Mouse (Mus musculus) left cerebral cortex, postnatal 36 days (tissue): Measurements from ENCODE around the gene Actc1. TPM values are rescaled to one million over a fixed set of nuclear protein-coding genes. Genes with fewer than 3 reads are reported as not detected.

Experiments used
- DNase-seq, 2 experiments: peaks; one replicate each; pipeline ENCODE4 v3.0.0; 2021 to 2022; ENCODE audit warnings: low spot score in 2 of 2, mixed read lengths in 1 of 2
- intact Hi-C: fragments of 180-260 bp; cut with DNase I; formaldehyde crosslinking; loops from one replicate; pipeline ENCODE4 v1.15.1; 2025
- total RNA-seq, 2 experiments: library from RNA; stranded (reverse); gene quantifications; 2 replicates each; pipeline ENCODE4 v1.2.3; 2021

Actc1 gene
- not detected for total RNA-seq

DNA sequence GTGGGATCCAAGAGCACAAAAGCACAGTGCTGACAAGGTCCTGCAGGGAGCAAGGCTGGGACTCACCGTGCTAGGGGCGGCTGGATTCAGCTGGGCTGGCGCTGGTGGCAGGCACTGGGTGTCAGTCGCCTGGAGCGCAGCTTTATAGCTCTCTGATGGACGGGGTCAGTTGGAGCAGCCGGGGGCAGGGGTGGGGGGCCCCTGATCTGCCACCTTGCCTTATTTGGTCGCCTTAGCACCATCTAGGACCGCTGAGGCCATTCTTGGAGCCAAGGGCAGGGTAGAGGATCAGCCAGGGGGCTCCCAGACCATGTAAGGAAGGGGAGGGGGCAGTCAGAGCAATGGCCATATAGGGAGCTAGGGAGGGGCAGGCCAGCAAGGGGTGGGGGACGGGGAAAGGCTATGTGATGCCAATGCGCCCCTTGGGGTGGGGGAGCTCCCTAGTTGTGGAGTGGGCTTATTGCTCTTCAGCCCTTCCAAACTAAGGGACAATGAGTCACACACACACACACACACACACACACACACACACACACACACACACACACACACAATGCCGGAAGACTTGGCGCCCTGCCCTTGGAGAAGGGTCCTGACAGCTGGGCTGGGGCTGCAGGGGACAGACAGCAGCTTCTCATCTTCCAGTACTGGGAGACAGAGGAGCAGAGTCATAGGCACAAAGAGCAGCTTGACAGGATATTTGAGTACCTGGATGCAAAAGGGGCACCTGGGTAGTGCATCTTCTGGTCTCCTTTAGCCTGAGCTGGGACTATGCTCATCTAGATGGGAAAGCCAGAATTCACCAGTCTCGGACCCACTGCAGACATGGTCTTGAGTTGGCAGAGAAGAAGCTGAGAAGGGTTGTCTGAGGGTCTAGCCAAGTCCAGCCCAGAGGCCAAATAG, at the start of gene Actc1:
Actc1 (minus strand) TSS at position 853 of the 903 bp plus-strand sequence.
- no peak for DNase-seq
- intact Hi-C loops: no loop called here

DNA sequence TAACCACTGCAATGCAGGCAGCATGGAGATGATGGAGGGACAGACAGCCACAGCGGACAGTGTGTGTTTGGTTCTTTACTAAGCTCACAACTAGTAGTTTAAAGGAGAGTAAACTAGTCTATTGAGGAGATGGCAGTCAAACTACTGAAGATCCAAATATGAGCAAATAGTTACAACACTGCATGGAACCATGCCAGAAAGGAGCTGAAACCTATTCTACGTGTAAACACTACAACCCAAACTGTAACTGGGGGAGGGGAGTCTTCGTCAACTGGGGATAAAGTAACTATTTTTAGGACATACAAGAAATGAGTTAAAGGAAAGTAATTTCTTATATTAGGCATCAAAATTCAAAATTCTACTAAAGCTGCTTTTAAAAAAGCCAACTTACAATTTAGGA, 49.1 kb upstream of the Actc1 start:
- DNase-seq: no peak

DNA sequence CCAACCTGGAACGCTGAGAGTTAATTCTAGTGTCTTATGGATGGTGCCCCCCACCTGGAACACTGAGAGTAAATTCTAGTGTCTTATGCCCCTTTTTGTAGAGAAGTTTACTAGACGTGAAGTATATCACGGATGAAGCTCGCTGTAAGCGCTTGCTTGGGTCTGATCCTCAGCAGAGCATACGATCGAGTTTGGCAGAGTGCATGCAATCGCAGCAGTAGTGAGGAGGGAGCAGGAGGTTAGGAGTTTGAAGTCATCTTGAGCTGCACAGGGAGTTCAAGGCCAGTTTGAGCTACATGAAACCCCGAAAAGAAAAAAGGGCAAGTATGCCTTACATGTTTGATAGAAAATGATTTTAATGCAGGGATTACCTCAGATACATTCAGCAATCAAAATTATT, 47.5 kb upstream of the Actc1 start:
- intact Hi-C loops: no loop called here
- no peak for DNase-seq

More for the DNA sequence above, 49.1 kb upstream of the Actc1 start:
- intact Hi-C loops: no loop called here

DNA sequence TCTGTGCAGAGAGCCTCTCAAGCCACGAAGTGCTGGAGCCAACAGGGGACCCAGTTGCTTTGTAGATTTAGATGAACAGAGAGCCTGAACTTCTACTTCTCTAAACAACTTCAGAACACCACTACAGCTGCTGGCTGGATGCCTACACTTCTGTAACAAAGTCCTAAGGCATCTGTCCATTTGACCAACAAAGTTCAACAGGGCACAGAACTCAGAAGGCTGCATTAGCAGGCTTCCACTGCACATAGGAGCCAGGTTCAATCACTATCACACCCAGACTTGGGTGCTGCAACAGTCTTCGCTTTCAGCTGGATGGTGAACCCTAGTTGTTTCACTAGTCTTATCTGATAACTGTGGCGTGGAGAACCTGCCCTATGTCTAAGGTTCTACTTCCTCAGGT, 46.5 kb upstream of the Actc1 start:
- intact Hi-C loops: no loop called here

DNA sequence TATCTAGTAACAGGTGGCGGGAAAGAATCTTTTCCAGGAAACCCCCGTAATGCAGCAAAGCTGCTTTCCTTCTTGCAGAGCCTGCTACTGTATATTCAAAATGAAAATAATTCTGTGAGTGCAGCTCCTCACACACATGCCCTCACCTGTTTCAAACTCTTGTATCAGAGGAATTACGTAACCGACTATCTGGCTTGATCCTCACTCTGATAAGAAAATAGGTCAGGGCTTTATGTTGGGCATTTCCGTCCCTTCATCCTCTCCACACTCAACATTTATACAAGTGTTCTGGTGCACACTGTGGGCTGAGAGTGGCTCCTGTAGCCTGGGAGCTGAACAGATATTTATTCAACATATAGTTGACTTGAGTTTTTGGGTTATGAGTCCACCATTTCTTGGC, 45.8 kb upstream of the Actc1 start:
- DNase-seq: no peak
- intact Hi-C loops: no loop called here

More for the DNA sequence above, 46.5 kb upstream of the Actc1 start:
- no peak for DNase-seq

DNA sequence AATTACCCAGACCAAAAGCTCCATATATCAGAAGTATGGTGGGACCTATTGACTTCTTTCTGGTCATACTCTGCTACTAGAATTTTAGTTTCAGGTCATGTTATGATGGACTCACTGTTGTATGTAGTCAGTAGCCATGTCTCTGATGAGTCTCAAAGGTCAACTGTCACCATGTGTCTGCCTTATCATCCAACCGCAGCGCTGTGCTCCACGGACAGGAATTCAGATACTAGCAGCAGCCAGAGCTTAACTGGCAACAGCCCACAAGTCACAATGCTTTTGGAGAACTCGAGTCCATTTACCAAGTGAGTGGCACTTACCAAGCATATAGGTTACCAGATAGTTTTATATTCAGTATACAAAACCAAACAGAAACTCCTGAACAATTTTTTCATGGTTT, 44.3 kb upstream of the Actc1 start:
- intact Hi-C loops: no loop called here
- no peak for DNase-seq

DNA sequence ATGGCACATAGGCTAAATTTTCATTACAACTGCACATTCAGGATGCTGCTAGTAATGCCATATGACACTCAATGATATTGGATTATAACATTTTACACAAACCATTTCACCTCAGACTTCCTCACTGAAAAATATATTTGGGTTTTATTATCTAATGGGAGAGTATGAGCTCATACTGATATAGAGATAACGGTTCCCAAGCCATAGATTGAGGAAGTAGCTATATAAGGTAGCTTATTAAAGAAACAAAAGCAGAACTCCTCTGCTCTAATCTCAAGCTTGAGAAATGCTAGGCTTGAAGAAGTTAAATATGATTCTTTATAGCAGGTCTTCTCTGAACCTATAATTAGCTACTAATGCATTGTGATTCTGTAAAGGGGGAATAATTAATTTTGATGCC, 43.2 kb upstream of the Actc1 start:
- intact Hi-C loops: no loop called here

DNA sequence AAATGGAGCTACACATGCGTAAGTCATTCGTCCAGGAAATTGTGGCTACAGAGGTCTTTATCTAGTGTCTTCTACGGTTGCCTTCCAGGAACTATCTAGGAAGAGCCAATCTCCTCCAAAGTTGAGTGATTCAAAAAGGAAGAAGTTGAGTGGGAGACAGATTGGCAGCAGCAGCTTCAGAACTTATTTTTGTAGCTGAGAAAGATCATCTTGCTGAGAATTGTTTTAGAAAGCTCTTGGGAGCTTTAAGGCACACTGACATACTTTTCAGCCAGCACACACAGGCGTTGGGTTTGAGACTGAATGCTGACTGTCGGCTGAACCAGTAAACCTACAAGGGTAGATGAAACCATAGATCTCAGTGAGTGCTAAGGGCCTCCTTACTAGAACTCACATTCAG, 42.0 kb upstream of the Actc1 start:
- intact Hi-C loops: no loop called here
- peak; percentile 19 to 24 for DNase-seq

More for the DNA sequence above, 43.2 kb upstream of the Actc1 start:
- no peak for DNase-seq

DNA sequence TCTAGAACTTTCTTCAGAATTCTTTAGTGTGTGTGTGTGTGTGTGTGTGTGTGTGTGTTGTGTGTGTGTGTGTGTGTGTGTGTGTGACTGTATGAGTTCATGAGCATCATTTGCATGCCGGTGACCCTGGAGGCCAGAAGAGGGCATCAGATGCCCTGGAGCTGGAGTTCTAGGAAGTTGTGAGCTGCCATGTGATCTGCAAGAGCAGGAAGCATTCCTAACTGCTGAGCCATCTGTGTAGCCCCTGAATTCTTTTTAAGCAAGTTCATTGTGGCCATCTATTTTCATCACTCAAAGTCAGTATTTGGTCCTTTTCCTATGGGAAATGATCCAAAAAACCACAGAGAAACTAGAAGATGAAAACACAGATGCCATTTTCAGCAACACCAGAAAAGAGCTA, 41.3 kb upstream of the Actc1 start:
- no peak for DNase-seq
- intact Hi-C loops: loop anchor here (5.0 kb wide), 1 partner anchor 227 kb away; no protein-coding TSS in a partner anchor

DNA sequence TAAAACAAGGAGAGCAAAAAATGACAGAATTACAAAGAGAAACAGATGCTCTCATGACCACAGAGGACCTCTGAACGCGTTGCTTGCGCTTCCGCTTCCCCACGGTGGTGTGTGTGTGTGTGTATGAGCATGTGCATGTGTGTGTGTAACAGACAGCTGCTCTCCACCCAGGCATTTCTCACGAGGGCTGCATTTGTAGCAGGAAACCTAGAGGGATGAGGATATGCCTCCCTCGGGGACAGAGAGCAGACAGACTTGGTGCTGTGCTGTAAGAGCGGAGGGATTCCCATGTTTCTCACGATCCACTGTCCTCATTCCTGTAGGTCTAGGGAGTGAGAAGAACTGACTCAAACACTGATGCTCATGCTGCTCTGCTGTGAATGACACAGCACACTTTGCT, 40.2 kb upstream of the Actc1 start:
- no peak for DNase-seq
- intact Hi-C loops: loop anchor here (5.0 kb wide), 1 partner anchor 226 kb away; no protein-coding TSS in a partner anchor

DNA sequence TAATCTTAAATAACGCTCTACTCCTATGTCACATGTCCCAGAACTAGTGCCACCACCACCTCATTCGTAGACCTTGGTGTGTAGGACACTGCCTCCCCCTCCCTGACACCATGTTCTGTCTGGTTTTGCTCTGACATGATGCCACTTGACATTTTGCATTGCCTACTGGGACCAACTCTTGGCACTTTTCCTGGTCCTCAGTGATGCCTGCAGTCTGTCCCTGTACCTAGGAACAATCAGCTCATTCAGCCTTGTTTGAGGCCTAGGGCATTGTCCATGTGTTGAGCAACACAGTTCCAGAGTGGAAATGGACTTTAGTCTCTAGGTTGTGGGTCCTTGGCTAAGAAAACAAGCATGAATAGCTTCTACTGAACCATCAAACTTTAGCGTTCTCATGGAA, 36.5 kb upstream of the Actc1 start:
- intact Hi-C loops: loop anchor here (5.0 kb wide), 1 partner anchor 223 kb away; no protein-coding TSS in a partner anchor
- DNase-seq: no peak

DNA sequence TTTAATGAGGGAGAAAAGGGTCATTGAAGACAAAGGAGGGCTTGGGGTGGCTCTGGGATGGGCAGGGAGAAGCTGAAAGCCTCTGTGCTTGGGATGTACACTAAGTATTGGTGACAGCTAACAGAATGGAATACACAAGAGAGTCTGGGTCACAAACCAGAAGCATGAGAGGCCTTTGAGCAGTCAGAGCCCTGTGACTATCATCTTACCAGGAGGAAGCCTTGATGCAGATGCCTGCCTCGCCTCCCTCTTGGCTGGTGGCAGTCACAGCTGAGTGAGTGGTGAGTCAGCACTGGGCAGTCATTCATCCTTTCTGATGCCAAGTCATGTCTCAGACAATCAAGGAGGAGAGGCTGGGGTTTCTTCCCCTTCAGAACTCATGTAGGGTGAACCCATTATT, 33.9 kb upstream of the Actc1 start:
- DNase-seq: no peak
- intact Hi-C loops: no loop called here

DNA sequence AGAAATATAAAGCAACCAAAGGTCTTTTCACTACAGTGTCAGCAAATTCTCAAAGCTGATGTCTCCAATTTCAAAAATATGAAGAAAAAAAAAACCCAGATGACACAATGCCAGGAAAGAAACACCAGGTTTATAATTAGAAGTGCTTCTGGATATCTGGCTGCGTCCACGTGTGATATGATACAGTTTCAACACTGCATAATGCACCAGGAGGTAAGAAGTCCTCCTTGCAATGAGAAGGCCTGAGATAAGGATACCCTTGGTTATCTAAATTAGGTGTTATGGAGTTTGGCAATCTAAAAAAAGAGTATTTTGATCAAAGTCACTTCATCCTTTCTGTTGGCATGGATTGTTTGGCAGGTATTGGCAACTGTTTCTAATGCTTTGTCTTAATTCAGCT, 18.5 kb upstream of the Actc1 start:
- DNase-seq: no peak
- intact Hi-C loops: no loop called here

DNA sequence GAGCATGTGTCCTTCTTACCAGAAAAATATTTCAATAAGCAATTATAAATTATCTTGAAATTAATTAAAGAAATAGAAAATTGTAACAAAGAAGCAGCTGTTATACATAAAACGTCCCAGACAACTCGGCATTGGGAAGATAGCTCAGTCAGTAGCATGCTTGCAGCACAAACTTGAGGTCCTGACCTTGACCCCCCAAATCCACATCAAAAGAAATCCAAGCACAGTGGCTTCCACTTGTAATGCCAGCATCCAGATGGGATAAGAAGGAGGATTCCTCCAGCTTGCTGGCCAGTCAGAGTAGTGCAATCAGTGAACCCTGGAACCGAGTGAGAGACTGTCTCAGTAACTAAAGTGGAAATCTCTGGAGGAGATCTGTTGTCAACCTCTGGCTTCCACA, 12.9 kb upstream of the Actc1 start:
- intact Hi-C loops: no loop called here
- DNase-seq: no peak

DNA sequence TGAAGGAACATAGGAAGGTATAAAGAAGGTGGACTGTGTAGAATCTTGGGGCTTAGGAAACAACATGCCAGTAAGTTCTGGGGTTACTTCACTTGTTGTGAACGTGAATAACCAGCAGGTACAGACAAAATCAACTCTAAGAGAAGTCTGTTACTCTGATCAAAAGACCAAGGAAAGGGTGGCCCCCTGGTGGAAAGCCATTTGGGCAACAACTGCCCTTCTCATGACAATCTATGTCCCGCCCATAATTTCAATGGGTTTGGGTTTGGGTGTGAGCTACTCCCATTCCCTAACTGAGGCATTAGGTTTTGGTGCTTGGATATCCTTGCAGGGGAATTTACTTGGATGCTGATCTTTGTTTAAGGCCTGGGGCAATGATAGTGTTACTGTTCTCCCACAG, 10.7 kb upstream of the Actc1 start:
- intact Hi-C loops: no loop called here
- DNase-seq: no peak

DNA sequence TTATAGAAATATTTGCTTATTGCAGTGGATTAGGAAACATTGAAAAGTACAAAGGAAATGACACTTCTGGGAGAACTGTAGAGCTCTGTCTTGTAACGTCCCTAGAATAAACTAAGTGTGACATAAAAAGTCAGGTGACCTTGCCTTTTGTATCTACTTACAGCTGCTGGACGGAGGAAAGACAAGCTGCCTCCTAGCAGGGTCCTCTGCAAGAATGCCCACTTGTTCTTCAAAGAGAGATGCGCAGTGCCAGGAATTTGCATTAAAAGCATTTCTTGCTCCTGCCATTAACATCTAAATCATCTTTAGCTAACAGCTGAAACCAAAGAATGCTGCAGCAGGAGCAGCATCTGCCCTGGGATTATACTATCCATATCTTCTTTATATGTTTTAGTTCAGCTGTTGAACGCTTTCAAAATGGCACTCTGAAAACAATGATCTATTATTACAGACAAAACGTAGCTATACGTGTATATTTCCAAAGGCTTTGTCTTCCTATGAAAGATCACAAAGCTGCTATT, 6.8 kb upstream of the Actc1 start:
- no peak for DNase-seq
- intact Hi-C loops: no loop called here

DNA sequence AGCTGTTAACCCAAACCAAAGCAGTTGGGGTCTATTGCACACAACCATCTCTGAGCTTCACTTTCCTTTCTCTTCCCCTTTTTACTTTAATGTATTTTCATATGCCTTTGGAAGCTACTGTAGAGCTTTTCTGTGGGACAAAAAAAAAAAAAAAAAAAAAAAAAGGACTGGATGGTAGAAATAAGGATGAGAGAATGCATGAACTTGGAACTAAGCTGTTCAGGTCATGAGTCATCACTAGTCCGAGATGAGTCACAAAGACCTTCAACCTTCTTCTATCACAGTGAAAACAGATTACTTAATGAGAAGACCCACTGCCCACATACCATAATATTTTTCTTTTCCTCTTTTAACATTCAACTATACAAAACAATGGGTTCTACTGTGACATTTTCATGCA, 6.3 kb upstream of the Actc1 start:
- DNase-seq: no peak
- intact Hi-C loops: no loop called here

DNA sequence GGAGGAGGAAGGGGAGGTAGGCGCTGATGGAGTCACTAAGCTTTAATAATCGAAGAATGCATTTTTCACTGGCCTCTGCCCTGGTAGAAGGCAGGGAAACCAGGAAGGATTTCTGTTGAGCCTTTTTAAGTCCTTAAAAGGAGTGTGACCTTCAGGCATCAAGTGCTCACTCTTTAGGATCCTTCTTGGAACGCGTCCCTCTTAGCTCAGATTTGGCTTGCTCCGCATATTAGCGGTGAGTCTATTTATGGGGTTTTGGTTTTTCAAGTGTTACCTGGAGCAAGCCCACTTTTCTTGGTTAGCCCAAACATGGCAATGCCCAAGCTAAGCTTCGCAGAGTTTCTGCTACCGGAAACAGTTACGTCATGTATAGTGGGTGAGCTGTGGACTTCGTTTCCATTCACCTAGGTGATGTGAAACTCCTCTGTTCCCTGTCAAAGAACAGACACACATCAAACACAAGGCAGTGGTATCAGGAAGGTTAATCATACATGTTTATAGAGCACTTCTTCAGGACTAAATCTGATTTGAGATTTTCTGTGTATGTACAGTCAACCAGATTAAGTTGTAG, 5.0 kb upstream of the Actc1 start:
- no peak for DNase-seq
- intact Hi-C loops: no loop called here

DNA sequence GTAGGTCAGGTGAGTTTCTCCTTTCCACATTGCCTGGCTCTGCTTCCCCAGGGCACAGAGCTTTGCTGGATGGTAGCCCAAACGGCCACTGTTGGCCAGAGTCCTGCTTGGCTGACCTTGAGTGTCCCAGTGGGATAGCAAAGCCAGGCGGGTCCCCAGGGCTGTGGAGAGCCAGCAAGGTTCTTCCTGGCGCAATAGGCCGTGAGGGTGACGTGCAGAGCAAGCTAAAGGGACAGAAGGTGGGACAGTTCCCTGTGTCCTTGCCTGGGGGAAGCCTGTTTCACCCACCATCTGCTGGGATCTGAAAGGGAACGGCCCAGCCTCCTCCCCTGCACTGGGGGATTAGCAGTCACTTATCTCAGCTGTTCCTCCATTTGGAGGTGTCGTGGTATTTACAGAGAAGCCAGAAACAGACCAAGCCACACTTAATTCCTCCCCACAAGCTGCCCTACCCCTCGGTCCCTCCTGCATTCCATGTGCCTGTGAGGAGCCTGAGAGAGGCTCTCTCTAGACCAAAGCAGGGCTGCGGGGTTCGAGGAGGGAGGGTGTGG, 4.0 kb upstream of the Actc1 start:
- DNase-seq: no peak
- intact Hi-C loops: no loop called here

DNA sequence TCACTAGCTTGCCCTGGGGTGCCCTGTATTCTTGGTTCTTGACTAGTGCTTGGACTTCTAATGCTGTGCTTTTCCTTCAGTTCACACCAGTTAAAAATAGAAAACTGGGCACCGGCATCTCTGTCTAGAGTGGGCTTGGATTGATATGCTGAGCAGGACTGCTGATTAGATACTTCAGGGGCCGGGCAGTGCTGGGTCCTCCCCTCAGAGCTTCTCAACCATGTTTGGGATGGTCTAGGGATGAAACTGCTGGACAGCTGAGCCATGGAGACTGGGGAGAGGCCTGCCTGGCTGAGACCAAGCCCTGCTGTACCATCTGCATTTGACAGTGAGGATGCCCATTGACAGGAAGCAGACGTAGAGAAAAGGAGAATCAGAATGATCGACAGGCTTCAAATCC, 781 bp upstream of the Actc1 start:
- DNase-seq: no peak
- intact Hi-C loops: no loop called here

DNA sequence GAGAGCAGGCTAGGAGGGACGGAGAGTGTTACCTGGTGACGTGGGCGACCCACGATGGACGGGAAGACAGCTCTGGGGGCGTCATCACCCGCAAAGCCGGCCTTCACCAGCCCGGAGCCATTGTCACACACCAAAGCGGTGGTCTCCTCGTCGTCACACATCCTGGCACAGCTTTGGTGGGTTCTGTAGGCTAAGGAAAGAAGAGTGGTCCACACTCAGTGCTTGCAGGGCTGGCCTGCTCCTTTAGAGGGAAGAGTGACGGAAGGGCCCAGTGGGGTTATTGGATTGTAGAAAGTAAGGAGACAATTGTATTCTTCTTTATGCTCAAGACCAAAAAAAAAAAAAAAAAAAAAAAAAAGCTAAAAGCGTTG, 1.5 kb downstream of the Actc1 start:
- no peak for DNase-seq
- intact Hi-C loops: no loop called here
